Mouse (Mus musculus) CH12.LX (cell line): ENCODE measurements around the gene Prr23a2. TPM values are rescaled to one million over a fixed set of nuclear protein-coding genes. Genes with fewer than 3 reads are reported as not detected.

Experiments used
- DNase-seq: peaks from one replicate; pipeline ENCODE4 v3.0.0-alpha.2; 2013; ENCODE audit errors: extremely low read depth
- H3K27ac ChIP-seq: 2 replicates; pipeline ENCODE4 v1.5.1; 2012; ENCODE audit warnings: low read depth, mild to moderate bottlenecking, control low read depth, moderate library complexity; ENCODE audit not compliant: insufficient read depth
- H3K27me3 ChIP-seq: replicated peaks from 2 replicates; pipeline ENCODE3; 2012; ENCODE audit warnings: inconsistent platforms
- H3K36me3 ChIP-seq, 2 experiments: replicated peaks in 1 of 2; 2 replicates each; pipeline versions ENCODE3 to v1.6.1; 2012; ENCODE audit warnings: inconsistent platforms in 1 of 2, low read length in 1 of 2, mild to moderate bottlenecking in 1 of 2, mixed read lengths in 1 of 2, moderate library complexity in 1 of 2; ENCODE audit not compliant: control insufficient read depth in 1 of 2, insufficient read depth in 1 of 2
- H3K4me1 ChIP-seq, 2 experiments: 2 replicates each; pipeline ENCODE4 v1.6.1; 2012; ENCODE audit warnings: inconsistent platforms in 1 of 2, moderate library complexity in 1 of 2; ENCODE audit not compliant: insufficient read depth in 2 of 2, control insufficient read depth in 1 of 2
- H3K4me2 ChIP-seq: 2 replicates; pipeline ENCODE4 v1.6.1; 2012; ENCODE audit warnings: low read depth, mild to moderate bottlenecking, control low read depth; ENCODE audit not compliant: poor library complexity, insufficient read depth, severe bottlenecking
- H3K4me3 ChIP-seq, 3 experiments: fragments of 150-350 bp in 1 of 3; sonication (generic) in 1 of 3; replicated peaks in 1 of 3; 2 replicates each; pipeline versions ENCODE3 to v1.5.1; 2011 to 2012; ENCODE audit warnings: low read depth in 2 of 3, low read length in 2 of 3, mild to moderate bottlenecking in 2 of 3, moderate library complexity in 2 of 3, control low read depth in 1 of 3, improper control_type of control experiment in 1 of 3, inconsistent platforms in 1 of 3, mixed read lengths in 1 of 3; ENCODE audit not compliant: poor library complexity in 1 of 3
- H3K79me2 ChIP-seq: replicated peaks from 2 replicates; pipeline ENCODE4 v1.6.1; 2012; ENCODE audit warnings: mild to moderate bottlenecking, moderate library complexity; ENCODE audit not compliant: control insufficient read depth, poor library complexity, insufficient read depth, severe bottlenecking; ENCODE audit errors: extremely low read depth
- H3K9ac ChIP-seq: 2 replicates; pipeline ENCODE4 v1.6.1; 2012; ENCODE audit warnings: low read depth, mild to moderate bottlenecking, control low read depth, moderate library complexity; ENCODE audit not compliant: insufficient read depth
- H3K9me3 ChIP-seq: replicated peaks from 2 replicates; pipeline ENCODE3; 2012; ENCODE audit warnings: low read length, inconsistent platforms, mixed read lengths
- CHD1 ChIP-seq: IDR thresholded peaks from 2 replicates; pipeline ENCODE4 v1.6.1; 2012; ENCODE audit warnings: low read depth, low read length, improper control_type of control experiment, inconsistent platforms
- CTCF ChIP-seq, 2 experiments: IDR thresholded peaks in 1 of 2; conservative IDR thresholded peaks in 1 of 2; 2 replicates each; pipeline ENCODE4 v1.5.1; 2011 to 2012; ENCODE audit warnings: low read depth in 2 of 2, low read length in 2 of 2, improper control_type of control experiment in 1 of 2, inconsistent platforms in 1 of 2, mild to moderate bottlenecking in 1 of 2, moderate library complexity in 1 of 2
- E2F4 ChIP-seq: IDR thresholded peaks from 2 replicates; pipeline ENCODE4 v1.6.1; 2011; ENCODE audit warnings: low read depth, low read length, improper control_type of control experiment; ENCODE audit not compliant: insufficient replicate concordance
- EP300 ChIP-seq: IDR thresholded peaks from 2 replicates; pipeline ENCODE4 v1.6.1; 2011; ENCODE audit warnings: low read length, improper control_type of control experiment
- ETS1 ChIP-seq: conservative IDR thresholded peaks from 2 replicates; pipeline ENCODE4 v1.6.1; 2012; ENCODE audit warnings: low read depth, mild to moderate bottlenecking, inconsistent platforms, low read length, improper control_type of control experiment, moderate library complexity
- GABPA ChIP-seq: IDR thresholded peaks from 2 replicates; pipeline ENCODE4 v1.6.1; 2012; ENCODE audit warnings: low read depth, low read length, improper control_type of control experiment, inconsistent platforms; ENCODE audit not compliant: insufficient replicate concordance
- IRF4 ChIP-seq: IDR thresholded peaks from 2 replicates; pipeline ENCODE4 v1.6.1; 2014; ENCODE audit warnings: low read depth, mild to moderate bottlenecking, inconsistent platforms, low read length, improper control_type of control experiment
- MAFK ChIP-seq: IDR thresholded peaks from 2 replicates; pipeline ENCODE4 v1.6.1; 2011; ENCODE audit warnings: low read length, improper control_type of control experiment; ENCODE audit not compliant: insufficient replicate concordance
- MAZ ChIP-seq: IDR thresholded peaks from 2 replicates; pipeline ENCODE4 v1.6.1; 2012; ENCODE audit warnings: low read depth, mild to moderate bottlenecking, inconsistent platforms, low read length, improper control_type of control experiment, moderate library complexity
- MEF2A ChIP-seq: IDR thresholded peaks from 2 replicates; pipeline ENCODE4 v1.6.1; 2014; ENCODE audit warnings: low read depth, mild to moderate bottlenecking, inconsistent platforms, low read length, improper control_type of control experiment, borderline replicate concordance
- MXI1 ChIP-seq: IDR thresholded peaks from 2 replicates; pipeline ENCODE4 v1.6.1; 2011; ENCODE audit warnings: mild to moderate bottlenecking, low read depth, low read length, improper control_type of control experiment
- PAX5 ChIP-seq: IDR thresholded peaks from 2 replicates; pipeline ENCODE4 v1.6.1; 2012; ENCODE audit warnings: low read length, inconsistent platforms, mixed read lengths
- RAD21 ChIP-seq: IDR thresholded peaks from 2 replicates; pipeline ENCODE4 v1.6.1; 2011; ENCODE audit warnings: low read depth, mild to moderate bottlenecking, low read length, improper control_type of control experiment, moderate library complexity
- SMC3 ChIP-seq: IDR thresholded peaks from 2 replicates; pipeline ENCODE4 v1.6.1; 2011; ENCODE audit warnings: low read depth, low read length, improper control_type of control experiment
- TBP ChIP-seq: conservative IDR thresholded peaks from 2 replicates; pipeline ENCODE4 v1.6.1; 2011; ENCODE audit warnings: low read depth, low read length, improper control_type of control experiment
- UBTF ChIP-seq: IDR thresholded peaks from 2 replicates; pipeline ENCODE4 v1.6.1; 2012; ENCODE audit warnings: low read depth, mild to moderate bottlenecking, inconsistent platforms, low read length, improper control_type of control experiment, moderate library complexity
- USF1 ChIP-seq: IDR thresholded peaks from 2 replicates; pipeline ENCODE4 v1.6.1; 2014; ENCODE audit warnings: low read depth, mild to moderate bottlenecking, inconsistent platforms, low read length, improper control_type of control experiment
- ZKSCAN1 ChIP-seq: IDR thresholded peaks from 2 replicates; pipeline ENCODE4 v1.6.1; 2012; ENCODE audit warnings: low read depth, inconsistent platforms, low read length, improper control_type of control experiment, borderline replicate concordance
- ZMIZ1 ChIP-seq: IDR thresholded peaks from 2 replicates; pipeline ENCODE4 v1.6.1; 2012; ENCODE audit warnings: low read depth, mild to moderate bottlenecking, inconsistent platforms, low read length, improper control_type of control experiment
- dilution Hi-C: fragments of 300-500 bp; cut with MboI; formaldehyde crosslinking; loops from 2 replicates; pipeline ENCODE4 v1.14.3; 2020; ENCODE audit warnings: low sequenced_read_pairs; ENCODE audit not compliant: extremely low pct_unique_long_range_greater_than_20kb, extremely low pct_ligation_motif_present
- in situ Hi-C: fragments of 300-500 bp; cut with MboI; formaldehyde crosslinking; loops from 3 replicates; pipeline ENCODE4 v1.14.3; 2019; ENCODE audit warnings: low sequenced_read_pairs, low pct_ligation_motif_present, low pct_unique_long_range_greater_than_20kb, mixed read lengths
- polyA plus RNA-seq: library from polyadenylated mRNA; unstranded; fragments of >175 nt; gene quantifications from 2 replicates; pipeline ENCODE4 v1.2.1, GENCODE M21; 2012; ENCODE audit warnings: low read depth; ENCODE audit not compliant: insufficient read length
- total RNA-seq, 2 experiments: library from RNA; depleted of rRNA; stranded (reverse); fragments of 300-350 nt in 1 of 2; fragments of >200 nt in 1 of 2; gene quantifications; 2 replicates each; pipeline ENCODE4 v1.2.3; 2012 to 2014

Gene Prr23a2
- total and polyA plus RNA-seq, 3 experiments: not detected

GRCm38 (mm10) chr9:98864571-98864970 is 8.3 kb downstream of the Prr23a2 start, which contains the start of gene Prr23a3:
Gene Prr23a3 (plus strand): TSS chr9:98864767.
- Histone ChIP-seq H3K4me3 (no peak within 1 kb of the TSS), H3K4me1 (no peaks in the 10 kb centered on the region), H3K27ac (no peak within 1 kb of the TSS), H3K36me3 (no peaks in the 10 kb centered on the region), H3K4me2 (no peak within 1 kb of the TSS), H3K9me3 (peaks cover 3% of the 10 kb centered on the region), H3K27me3 (no peaks in the 10 kb centered on the region), H3K9ac (no peak within 1 kb of the TSS), H3K79me2 (no peaks in the 10 kb centered on the region)
- in situ Hi-C loops: no loop called here
- dilution Hi-C loops: no loop called here
- no peak for DNase-seq
- TF ChIP-seq ZMIZ1: no peak
- no peak for TF ChIP-seq RAD21
- no peak for TF ChIP-seq SMC3
- no peak for TF ChIP-seq MAZ
- no peak for TF ChIP-seq PAX5
- TF ChIP-seq UBTF: no peak
- no peak for TF ChIP-seq ETS1
- TF ChIP-seq IRF4: no peak
- no peak for TF ChIP-seq MEF2A
- no peak for TF ChIP-seq TBP
- TF ChIP-seq CTCF (conservative IDR thresholded peaks at IDR 0.05 in 1 of 2, IDR thresholded peaks at IDR 0.05 in 1 of 2; ENCODE audit: low read depth in 2 of 2, low read length in 2 of 2): no peak
- TF ChIP-seq CHD1: no peak
- no peak for TF ChIP-seq E2F4
- TF ChIP-seq EP300: no peak
- no peak for TF ChIP-seq USF1
- TF ChIP-seq MXI1: no peak
- no peak for TF ChIP-seq GABPA
- TF ChIP-seq, all 38 proteins: peak for 0

GRCm38 (mm10) chr9:98901486-98901885 is 45.2 kb downstream of the Prr23a2 start:
- Histone ChIP-seq H3K9ac (no peak overlapping the region), H3K79me2 (no peaks in the 10 kb centered on the region), H3K27ac (no peak overlapping the region), H3K9me3 (peaks cover 10% of the 10 kb centered on the region), H3K36me3 (no peaks in the 10 kb centered on the region)
- dilution Hi-C loops: no loop called here
- TF ChIP-seq ZKSCAN1: no peak
- TF ChIP-seq MAFK: peak; percentile 66; the same call in 1 of the 2 replicates
- TF ChIP-seq EP300: no peak
- TF ChIP-seq, all 38 proteins: peak for 1
- no peak for DNase-seq
- peaks cover 7% of the 10 kb centered on the region for H3K27me3 ChIP-seq
- no peak overlapping the region for H3K4me2 ChIP-seq
- in situ Hi-C loops: no loop called here
- no peaks in the 10 kb centered on the region for H3K4me1 ChIP-seq
- H3K4me3 ChIP-seq: no peak overlapping the region
